Mouse (Mus musculus) midbrain, embryonic 14.5 days (tissue): ENCODE measurements at regions not wholly inside any gene's neighbourhood (a gene's known extent, or its start where the extent isn't known, plus 50 kb on each side); places are given as distances from the start of the nearest gene placed in this dataset.
"Not testable (repeated sequence)": the region's sequence is repeated elsewhere in the genome, so short reads cannot be mapped to it uniquely, and the experiment has no call there.

Source experiments
- ATAC-seq: fragments of 200-750 bp; cut with Nextera tagmentation; 2 replicates; pipeline ENCODE4 v1.8.0; 2017; ENCODE audit warnings: moderate number of reproducible peaks, moderate library complexity; ENCODE audit not compliant: low FRiP score, low TSS enrichment
- DNase-seq: peaks from one replicate; pipeline ENCODE4 v3.0.0-alpha.2; 2015
- H3K27ac ChIP-seq: fragments of 300-500 bp; sonication (generic); replicated peaks from 2 replicates; pipeline ENCODE4 v1.5.1; 2014; ENCODE audit warnings: mild to moderate bottlenecking, low read depth, low read length, moderate library complexity
- H3K27me3 ChIP-seq: fragments of 300-500 bp; sonication (generic); 2 replicates; pipeline ENCODE4 v1.6.1; 2014; ENCODE audit warnings: low read length, control low read depth, mixed read lengths; ENCODE audit not compliant: control insufficient read depth, insufficient read depth
- H3K36me3 ChIP-seq: fragments of 300-500 bp; sonication (generic); 2 replicates; pipeline ENCODE4 v1.6.1; 2014; ENCODE audit warnings: low read length, control low read depth; ENCODE audit not compliant: control insufficient read depth, insufficient read depth
- H3K4me1 ChIP-seq: fragments of 300-500 bp; sonication (generic); 2 replicates; pipeline ENCODE4 v1.6.1; 2014; ENCODE audit warnings: mild to moderate bottlenecking, antibody characterized with exemption, low read length, control low read depth; ENCODE audit not compliant: control insufficient read depth, insufficient read depth
- H3K4me2 ChIP-seq: fragments of 300-500 bp; sonication (generic); 2 replicates; pipeline ENCODE4 v1.6.1; 2014; ENCODE audit warnings: mild to moderate bottlenecking, low read length, moderate library complexity
- H3K4me3 ChIP-seq: fragments of 300-500 bp; sonication (generic); replicated peaks from 2 replicates; pipeline ENCODE4 v1.5.1; 2014; ENCODE audit warnings: low read depth, low read length
- H3K9ac ChIP-seq: fragments of 300-500 bp; sonication (generic); replicated peaks from 2 replicates; pipeline ENCODE4 v1.6.1; 2014; ENCODE audit warnings: mild to moderate bottlenecking, low read length, moderate library complexity
- H3K9me3 ChIP-seq: fragments of 300-500 bp; sonication (generic); 2 replicates; pipeline ENCODE4 v1.6.1; 2016; ENCODE audit warnings: low read length, control low read depth, mixed read lengths; ENCODE audit not compliant: control insufficient read depth
- WGBS: fragments of 180-500 bp; shearing (Covaris S2); extraction: QIAGEN DNeasy Blood & Tissue Kit; methylation state at CpG from one replicate; pipeline ENCODE4 v1.1.7; 2014; 5-methylcytosine and 5-hydroxymethylcytosine counted together

- not testable (repeated sequence) for ATAC-seq, H3K9me3 ChIP-seq, H3K4me3 ChIP-seq, H3K36me3 ChIP-seq, H3K4me2 ChIP-seq, H3K27me3 ChIP-seq, H3K9ac ChIP-seq, H3K4me1 ChIP-seq, DNase-seq, H3K27ac ChIP-seq
Measured at GRCm38 (mm10) chr14:53253470-53253869, 757.9 kb upstream of the Olfr1507 start.

GRCm38 (mm10) chr14:53231142-53231541 is 735.6 kb upstream of the Olfr1507 start:
- H3K27me3 ChIP-seq, H3K27ac ChIP-seq, ATAC-seq, H3K4me3 ChIP-seq, H3K9ac ChIP-seq, H3K36me3 ChIP-seq, H3K4me1 ChIP-seq, DNase-seq, H3K9me3 ChIP-seq, H3K4me2 ChIP-seq: not testable (repeated sequence)
- WGBS = no CpG with 5 or more reads among the region's 6 CpGs

GRCm38 (mm10) chr14:53224789-53225188 is 729.2 kb upstream of the Olfr1507 start:
- not testable (repeated sequence) for DNase-seq, ATAC-seq, H3K4me1 ChIP-seq, H3K27ac ChIP-seq, H3K27me3 ChIP-seq, H3K4me2 ChIP-seq, H3K4me3 ChIP-seq, H3K9ac ChIP-seq, H3K36me3 ChIP-seq, H3K9me3 ChIP-seq
- no CpG with 5 or more reads among the region's 1 CpGs for WGBS

GRCm38 (mm10) chr14:53210554-53210953 is 715.0 kb upstream of the Olfr1507 start:
- not testable (repeated sequence) for H3K9me3 ChIP-seq, H3K9ac ChIP-seq, ATAC-seq, H3K36me3 ChIP-seq, H3K4me1 ChIP-seq, H3K27me3 ChIP-seq, H3K27ac ChIP-seq, H3K4me2 ChIP-seq, H3K4me3 ChIP-seq, DNase-seq
- no CpG with 5 or more reads among the region's 3 CpGs for WGBS

GRCm38 (mm10) chr14:53209258-53209657 is 713.7 kb upstream of the Olfr1507 start:
- not testable (repeated sequence) for H3K4me3 ChIP-seq, H3K27ac ChIP-seq, H3K27me3 ChIP-seq, H3K4me1 ChIP-seq, DNase-seq, H3K9me3 ChIP-seq, H3K9ac ChIP-seq, H3K4me2 ChIP-seq, H3K36me3 ChIP-seq, ATAC-seq

- DNase-seq, H3K27me3 ChIP-seq, H3K9ac ChIP-seq, H3K4me3 ChIP-seq, H3K4me2 ChIP-seq, ATAC-seq, H3K4me1 ChIP-seq, H3K36me3 ChIP-seq, H3K9me3 ChIP-seq, H3K27ac ChIP-seq: not testable (repeated sequence)
- WGBS = no CpG with 5 or more reads among the region's 3 CpGs
Measured at GRCm38 (mm10) chr14:53190931-53191330, 695.4 kb upstream of the Olfr1507 start.

GRCm38 (mm10) chr14:53174099-53174498 is 678.5 kb upstream of the Olfr1507 start:
- not testable (repeated sequence) for DNase-seq, H3K27me3 ChIP-seq, H3K4me2 ChIP-seq, H3K9ac ChIP-seq, H3K36me3 ChIP-seq, H3K27ac ChIP-seq, ATAC-seq, H3K4me3 ChIP-seq, H3K4me1 ChIP-seq, H3K9me3 ChIP-seq

- not testable (repeated sequence) for H3K27ac ChIP-seq, H3K36me3 ChIP-seq, H3K9ac ChIP-seq, H3K4me2 ChIP-seq, ATAC-seq, H3K4me3 ChIP-seq, H3K4me1 ChIP-seq, H3K27me3 ChIP-seq, H3K9me3 ChIP-seq, DNase-seq
- WGBS = no CpG with 5 or more reads among the region's 2 CpGs
Measured at GRCm38 (mm10) chr14:53166327-53166726, 670.8 kb upstream of the Olfr1507 start.

- H3K9ac ChIP-seq, H3K4me2 ChIP-seq: not testable (repeated sequence)
- WGBS = no CpG with 5 or more reads among the region's 2 CpGs
Measured at GRCm38 (mm10) chr14:53159012-53159411, 663.5 kb upstream of the Olfr1507 start.

More at GRCm38 (mm10) chr14:53159012-53159411, 663.5 kb upstream of the Olfr1507 start:
- not testable (repeated sequence) for H3K4me1 ChIP-seq, H3K27ac ChIP-seq, H3K4me3 ChIP-seq, H3K27me3 ChIP-seq, ATAC-seq, DNase-seq, H3K36me3 ChIP-seq, H3K9me3 ChIP-seq
